Mouse (Mus musculus) heart, postnatal 0 days (tissue): ENCODE measurements at regions not wholly inside any gene's neighbourhood (a gene's known extent, or its start where the extent isn't known, plus 50 kb on each side); places are given as distances from the start of the nearest gene placed in this dataset.

ENCODE experiments used
- ATAC-seq: fragments of 200-750 bp; cut with Nextera tagmentation; 2 replicates; pipeline ENCODE4 v1.8.0; 2017; ENCODE audit warnings: low read depth, moderate number of reproducible peaks, moderate library complexity; ENCODE audit not compliant: insufficient read depth
- DNase-seq: peaks from one replicate; pipeline ENCODE4 v3.0.0-alpha.2; 2016; ENCODE audit warnings: low spot score
- H3K27ac ChIP-seq: fragments of 300-500 bp; sonication (generic); 2 replicates; pipeline ENCODE4 v1.5.1; 2014; ENCODE audit warnings: low read depth, mild to moderate bottlenecking
- H3K27me3 ChIP-seq: fragments of 300-500 bp; sonication (generic); 2 replicates; pipeline ENCODE4 v1.6.1; 2014; ENCODE audit warnings: low read length, mixed read lengths; ENCODE audit not compliant: control insufficient read depth, insufficient read depth
- H3K36me3 ChIP-seq: fragments of 300-500 bp; sonication (generic); replicated peaks from 2 replicates; pipeline ENCODE4 v1.6.1; 2014; ENCODE audit warnings: low read length, mixed read lengths; ENCODE audit not compliant: control insufficient read depth, insufficient read depth
- H3K4me1 ChIP-seq: fragments of 300-500 bp; sonication (generic); 2 replicates; pipeline ENCODE4 v1.6.1; 2014; ENCODE audit warnings: antibody characterized with exemption; ENCODE audit not compliant: control insufficient read depth, insufficient read depth
- H3K4me2 ChIP-seq: fragments of 300-500 bp; sonication (generic); 2 replicates; pipeline ENCODE4 v1.6.1; 2014; ENCODE audit warnings: low read depth, mild to moderate bottlenecking, low read length, moderate library complexity
- H3K4me3 ChIP-seq: fragments of 300-500 bp; sonication (generic); 2 replicates; pipeline ENCODE4 v1.5.1; 2014; ENCODE audit warnings: low read depth, low read length
- H3K9ac ChIP-seq: fragments of 300-500 bp; sonication (generic); replicated peaks from 2 replicates; pipeline ENCODE4 v1.6.1; 2014; ENCODE audit warnings: low read depth, low read length, mixed read lengths
- H3K9me3 ChIP-seq: fragments of 300-500 bp; sonication (generic); replicated peaks from 2 replicates; pipeline ENCODE4 v1.6.1; 2016; ENCODE audit warnings: low read length; ENCODE audit not compliant: control insufficient read depth
- CTCF ChIP-seq: IDR thresholded peaks from 2 replicates; pipeline ENCODE4 v1.5.1; 2016; ENCODE audit warnings: antibody characterized with exemption, control low read depth, low read depth
- EP300 ChIP-seq: IDR thresholded peaks from 2 replicates; pipeline ENCODE4 v1.6.1; 2016; ENCODE audit warnings: antibody characterized with exemption, low read depth
- WGBS: fragments of 180-500 bp; shearing (Covaris S2); extraction: QIAGEN DNeasy Blood & Tissue Kit; methylation state at CpG from one replicate; pipeline ENCODE4 v1.1.7; 2014; 5-methylcytosine and 5-hydroxymethylcytosine counted together

- Histone ChIP-seq H3K4me2 (no peak overlapping the region), H3K4me1 (no peaks in the 10 kb centered on the region), H3K36me3 (no peaks in the 10 kb centered on the region), H3K27ac (no peak overlapping the region), H3K27me3 (no peaks in the 10 kb centered on the region), H3K9me3 (no peaks in the 10 kb centered on the region), H3K9ac (no peak overlapping the region), H3K4me3 (no peak overlapping the region)
- TF ChIP-seq EP300 = no peak
- no peak for TF ChIP-seq CTCF
- ATAC-seq = no peak
- no peak for DNase-seq
- 82% methylated on average over 17 of the region's 17 CpGs for WGBS
Measured at GRCm38 (mm10) chr12:33592938-33593337, 163.5 kb downstream of the Twistnb start.

GRCm38 (mm10) chr12:33593685-33594084, 164.2 kb downstream of the Twistnb start:
- no peaks in the 10 kb centered on the region for H3K9me3 ChIP-seq
- no peaks in the 10 kb centered on the region for H3K27me3 ChIP-seq
- DNase-seq (no peak), ATAC-seq (no peak)
- 80% methylated on average over 4 of the region's 4 CpGs for WGBS
- no peaks in the 10 kb centered on the region for H3K4me1 ChIP-seq
- H3K9ac ChIP-seq = no peak overlapping the region
- TF ChIP-seq EP300 = no peak
- TF ChIP-seq CTCF = no peak
- no peak overlapping the region for H3K4me2 ChIP-seq
- H3K27ac ChIP-seq = no peak overlapping the region
- no peaks in the 10 kb centered on the region for H3K36me3 ChIP-seq
- H3K4me3 ChIP-seq = no peak overlapping the region

DNA sequence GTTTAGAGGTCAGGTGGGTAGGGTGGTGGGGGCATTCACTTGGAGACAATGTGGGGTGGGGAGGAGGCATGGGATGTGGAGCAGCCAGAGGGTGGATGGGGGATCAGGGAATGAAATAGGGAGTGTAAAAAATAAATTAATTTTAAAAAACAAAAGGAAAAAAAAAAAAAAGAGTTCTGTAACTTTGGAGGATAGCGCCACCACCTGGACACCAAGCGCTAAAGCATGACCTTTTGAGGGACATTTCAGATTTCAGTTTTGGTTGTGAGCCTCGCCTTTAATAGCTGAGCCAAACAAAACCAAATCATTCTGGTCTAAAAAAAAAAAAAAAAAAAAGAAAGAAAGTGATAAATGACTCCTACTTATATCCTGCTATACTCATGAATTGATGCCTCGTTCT, 176.0 kb downstream of the Twistnb start:
- H3K9ac ChIP-seq = no peak overlapping the region
- TF ChIP-seq EP300 = no peak
- TF ChIP-seq CTCF = no peak
- H3K9me3 ChIP-seq = 0 out of 2 replicates have a peak, but pooled peaks cover 3% of the 10 kb centered on the region
- H3K27ac ChIP-seq = no peak overlapping the region
- no peak overlapping the region for H3K4me3 ChIP-seq
- H3K27me3 ChIP-seq = no peaks in the 10 kb centered on the region
- no peak for ATAC-seq
- whole genome bisulfite sequencing = 53% methylated on average over 4 of the region's 4 CpGs
- H3K4me2 ChIP-seq = no peak overlapping the region
- no peak for DNase-seq
- H3K36me3 ChIP-seq = no peaks in the 10 kb centered on the region
- no peaks in the 10 kb centered on the region for H3K4me1 ChIP-seq

DNA sequence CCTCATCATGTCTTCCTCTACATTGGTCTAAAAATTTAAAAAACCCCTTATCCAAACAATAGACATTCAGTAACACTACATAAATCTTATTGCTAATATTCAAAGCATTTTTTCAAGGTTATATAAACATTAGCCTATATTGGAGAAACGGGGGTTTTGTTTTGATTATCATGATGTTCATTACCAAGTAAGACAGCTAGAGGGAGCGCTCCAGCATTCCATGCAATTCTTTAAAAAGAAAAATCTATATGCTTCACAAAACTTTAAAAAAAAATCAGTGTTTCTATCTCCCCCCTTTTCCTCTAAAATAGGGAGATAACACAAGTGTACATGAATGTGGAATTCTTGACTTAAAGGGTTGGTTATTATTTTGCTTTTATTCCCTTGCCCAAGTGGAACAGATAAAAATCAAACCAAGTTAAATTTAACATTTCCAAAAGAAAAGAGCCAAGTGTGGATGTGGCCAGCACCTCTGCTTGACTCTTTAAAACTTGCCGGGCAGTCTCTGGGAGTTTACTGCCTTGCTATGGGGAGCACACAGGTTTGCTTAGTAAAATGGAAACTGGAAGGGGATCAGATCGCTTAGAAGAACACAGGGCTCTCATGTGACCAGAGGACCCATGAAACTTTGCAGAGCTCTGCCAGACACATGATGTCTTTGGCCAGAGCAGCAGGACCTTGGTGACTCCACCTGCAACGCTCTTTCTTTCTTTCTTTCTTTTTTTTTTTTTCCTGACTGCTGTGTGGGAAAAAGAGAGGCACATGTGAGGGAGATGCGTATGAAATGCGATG, 178.6 kb downstream of the Twistnb start:
- WGBS = 61% methylated on average over 7 of the region's 7 CpGs
- TF ChIP-seq CTCF (peak; percentile 33), EP300 (no peak)
- DNase-seq = no peak
- Histone ChIP-seq H3K9ac (no peak overlapping the region), H3K4me3 (no peak overlapping the region), H3K27me3 (no peaks in the 10 kb centered on the region), H3K36me3 (no peaks in the 10 kb centered on the region), H3K9me3 (0 out of 2 replicates have a peak, but pooled peaks cover 3% of the 10 kb centered on the region), H3K4me1 (no peaks in the 10 kb centered on the region), H3K27ac (no peak overlapping the region), H3K4me2 (no peak overlapping the region)
- no peak for ATAC-seq

DNA sequence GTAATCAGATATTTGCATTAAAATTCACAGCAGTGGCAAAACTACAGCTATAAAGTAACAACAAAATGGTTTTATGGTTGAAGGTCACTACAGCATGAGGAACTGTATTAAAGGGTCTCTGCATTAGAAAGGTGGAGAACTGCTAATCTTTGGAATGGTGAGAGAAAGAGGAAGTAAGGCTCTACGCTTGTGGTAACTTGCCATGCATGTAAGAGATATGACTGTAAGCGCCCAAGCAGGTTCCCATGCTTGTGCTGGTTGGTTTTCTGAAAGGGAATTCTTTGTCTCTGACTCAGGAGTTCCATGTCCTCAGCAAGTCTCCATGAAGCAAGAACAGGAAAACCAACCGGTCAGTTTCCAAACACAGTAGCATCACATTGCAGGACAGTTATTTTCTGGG, 182.9 kb downstream of the Twistnb start:
- TF ChIP-seq CTCF (no peak), EP300 (no peak)
- no peaks in the 10 kb centered on the region for H3K27me3 ChIP-seq
- H3K9me3 ChIP-seq = no peaks in the 10 kb centered on the region
- no peaks in the 10 kb centered on the region for H3K4me1 ChIP-seq
- no peak overlapping the region for H3K27ac ChIP-seq
- no peak overlapping the region for H3K9ac ChIP-seq
- ATAC-seq (no peak), DNase-seq (no peak)
- H3K4me3 ChIP-seq = no peak overlapping the region
- H3K4me2 ChIP-seq = no peak overlapping the region
- no peaks in the 10 kb centered on the region for H3K36me3 ChIP-seq
- WGBS = 67% methylated on average over 3 of the region's 3 CpGs

DNA sequence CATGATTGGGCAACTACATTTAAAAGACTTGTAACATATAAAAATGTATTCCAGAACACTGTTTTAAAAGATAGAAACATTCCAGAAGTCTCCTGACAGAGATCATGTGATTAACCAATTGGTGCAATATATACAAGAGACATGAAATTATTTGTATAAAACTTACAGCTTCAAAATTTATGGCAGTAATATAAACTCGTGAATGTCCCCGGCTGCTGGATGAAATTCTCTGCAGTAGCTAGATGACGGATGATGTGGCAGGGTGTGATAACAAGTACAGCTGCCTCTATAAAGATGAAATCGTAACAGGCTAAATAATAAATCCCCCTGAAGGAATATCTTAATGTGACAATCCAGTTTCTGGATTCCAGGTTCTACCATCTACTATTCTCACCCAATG, 191.0 kb downstream of the Twistnb start:
- DNase-seq (no peak), ATAC-seq (no peak)
- H3K4me3 ChIP-seq = no peak overlapping the region
- H3K4me2 ChIP-seq = no peak overlapping the region
- no peaks in the 10 kb centered on the region for H3K9me3 ChIP-seq
- no peaks in the 10 kb centered on the region for H3K36me3 ChIP-seq
- TF ChIP-seq CTCF (no peak), EP300 (no peak)
- no peak overlapping the region for H3K27ac ChIP-seq
- H3K9ac ChIP-seq = no peak overlapping the region
- 69% methylated on average over 4 of the region's 4 CpGs for WGBS
- no peaks in the 10 kb centered on the region for H3K4me1 ChIP-seq
- no peaks in the 10 kb centered on the region for H3K27me3 ChIP-seq
